Mouse (Mus musculus) NIH3T3 (cell line): ENCODE data around the gene Usp46.

Experiments
- DNase-seq: peaks from one replicate; pipeline ENCODE4 v3.0.0-alpha.2; 2012; ENCODE audit warnings: low read depth

Gene Usp46

GRCm38 (mm10) chr5:73953066-73953614, 115.1 kb downstream of the Usp46 start:
- no peak for DNase-seq

DNA sequence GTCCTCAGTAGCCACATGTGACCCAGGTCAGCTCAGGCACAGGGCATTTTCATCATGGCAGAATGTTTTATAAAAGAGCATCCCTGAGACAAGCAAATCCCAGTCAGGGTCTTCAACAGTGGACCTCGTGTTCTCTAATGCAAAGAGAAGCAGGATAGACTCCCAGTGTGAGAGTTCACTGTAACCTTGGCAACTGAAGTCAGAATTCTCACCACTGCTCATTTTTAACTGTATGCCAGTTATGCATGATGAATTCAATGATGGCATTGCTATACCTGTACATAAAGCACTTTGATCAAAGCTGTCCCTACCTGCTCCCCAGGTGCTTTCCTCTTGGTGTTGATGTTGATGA, 116.6 kb downstream of the Usp46 start:
- DNase-seq = no peak

GRCm38 (mm10) chr5:73950809-73951648, 117.2 kb downstream of the Usp46 start:
- DNase-seq = no peak
